In the genomic region with DNA sequence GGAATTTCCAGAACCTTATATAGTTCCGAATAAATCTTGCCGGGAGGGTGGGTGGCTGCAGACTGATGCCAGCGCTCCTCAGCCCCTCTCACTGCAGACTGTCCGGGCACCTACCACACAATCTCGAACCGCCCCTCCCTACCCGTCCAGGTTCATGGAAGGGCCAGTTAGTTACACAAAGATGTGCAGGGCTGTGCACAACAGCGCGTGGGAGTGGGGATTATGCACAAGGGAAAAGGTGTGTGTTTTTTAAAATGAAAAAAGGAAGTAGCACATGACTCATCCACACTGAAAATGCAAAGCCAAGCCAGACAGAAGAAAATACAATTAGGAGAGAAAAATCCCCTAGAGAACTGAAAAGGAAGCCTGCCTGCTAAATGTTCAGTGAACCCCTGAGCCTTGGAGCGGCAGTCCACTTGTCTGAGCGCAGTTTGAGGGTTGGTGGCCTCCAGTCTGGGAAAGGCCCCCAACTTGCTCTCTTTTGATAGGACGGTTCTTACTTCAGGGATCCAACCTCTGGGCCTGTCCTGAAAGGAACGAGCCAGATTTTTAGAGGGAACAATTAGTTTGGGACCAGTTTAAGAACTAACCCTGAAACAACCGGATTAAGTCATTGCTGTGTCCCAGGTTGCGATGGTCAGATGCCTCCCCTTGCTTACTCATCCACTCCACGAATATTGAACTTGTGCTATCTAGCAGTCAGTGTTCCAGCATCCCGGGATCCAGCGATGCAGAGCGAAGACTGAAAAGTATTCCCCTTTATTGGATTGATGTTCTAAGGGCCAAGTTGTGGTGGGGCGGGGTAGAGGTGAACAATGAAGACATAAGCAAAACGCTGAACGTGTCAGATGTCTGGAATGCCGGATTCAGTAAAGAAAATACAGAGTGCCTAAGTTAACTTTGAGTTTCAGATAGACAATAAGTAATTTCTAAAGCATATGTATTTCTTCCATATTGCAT, we compare ENCODE assay signal across 7 mouse cellular contexts.
A peak's percentile ranks its signal among the peaks of the same experiment; 100 is the strongest.
DNase-seq lines count a peak whose midpoint lies in the region; ATAC-seq and TF ChIP-seq lines count a peak whose summit lies in the region.

No protein-coding gene starts in this region.

- no peak for TF ChIP-seq CTCF in stomach, postnatal 0 days (IDR thresholded peaks at IDR 0.05; ENCODE audit: low read depth)

- H3K27ac ChIP-seq in intestine, embryonic 14.5 days (ENCODE audit: low read depth), result peak overlapping the region; percentile 93
- H3K27ac ChIP-seq in lung, embryonic 16.5 days (ENCODE audit: low read length), result peak overlapping the region; percentile 91
- H3K27ac ChIP-seq in stomach, postnatal 0 days (replicated peaks), result peak overlapping the region; percentile 95

- DNase-seq in Muller cell, postnatal 12 days (ENCODE audit: inconsistent ontology term), result peak; percentile 29
- DNase-seq in brain, adult 2 months (ENCODE audit: low read depth, low spot score), result peak; percentile 29
- DNase-seq in gastrocnemius, postnatal 25 days, result peak; percentile 34
- DNase-seq in intestine, embryonic 14.5 days (ENCODE audit: low spot score), result peak; percentile 72
- DNase-seq in stomach, postnatal 0 days (ENCODE audit: low spot score), result peak; percentile 40
- DNase-seq in spleen, postnatal 14 days (ENCODE audit: low spot score in 2 of 2), result no peak

- no peaks in the 10 kb centered on the region for H3K9me3 ChIP-seq in intestine, embryonic 14.5 days (ENCODE audit: control insufficient read depth, low read length)
- no peaks in the 10 kb centered on the region for H3K9me3 ChIP-seq in lung, embryonic 16.5 days (ENCODE audit: control insufficient read depth, low read length)
- no peaks in the 10 kb centered on the region for H3K9me3 ChIP-seq in stomach, postnatal 0 days (ENCODE audit: control insufficient read depth, low read length)

- no peak; the same call in 1 of the 2 replicates for ATAC-seq in intestine, embryonic 14.5 days (replicated peaks; ENCODE audit: low FRiP score, low TSS enrichment, low read depth)
- ATAC-seq in lung, embryonic 16.5 days (ENCODE audit: low read depth), result peak; percentile 34; the same call in 1 of the 2 replicates
- ATAC-seq in stomach, postnatal 0 days (ENCODE audit: low FRiP score, low TSS enrichment), result peak; percentile 48; the same call in 1 of the 2 replicates

- H3K4me3 ChIP-seq in intestine, embryonic 14.5 days (ENCODE audit: low read depth, low read length), result peak overlapping the region; percentile 61
- H3K4me3 ChIP-seq in lung, embryonic 16.5 days (ENCODE audit: low read length), result peak overlapping the region; percentile 54
- peak overlapping the region; percentile 59 for H3K4me3 ChIP-seq in stomach, postnatal 0 days (ENCODE audit: low read depth, low read length)

- H3K4me2 ChIP-seq in intestine, embryonic 14.5 days (ENCODE audit: low read length), result peak overlapping the region; percentile 67
- H3K4me2 ChIP-seq in lung, embryonic 16.5 days (ENCODE audit: low read depth, low read length), result peak overlapping the region; percentile 76
- peak overlapping the region; percentile 77 for H3K4me2 ChIP-seq in stomach, postnatal 0 days (replicated peaks; ENCODE audit: low read depth)

- H3K27me3 ChIP-seq in intestine, embryonic 14.5 days (replicated peaks; ENCODE audit: control insufficient read depth, insufficient read depth, low read length), result no peaks in the 10 kb centered on the region
- H3K27me3 ChIP-seq in lung, embryonic 16.5 days (ENCODE audit: control insufficient read depth, insufficient read depth, low read depth, low read length), result no peaks in the 10 kb centered on the region
- no peaks in the 10 kb centered on the region for H3K27me3 ChIP-seq in stomach, postnatal 0 days (ENCODE audit: control insufficient read depth, insufficient read depth, low read length)

- no peak for TF ChIP-seq EP300 in stomach, postnatal 0 days (optimal IDR thresholded peaks at IDR 0.05)

- WGBS in intestine, embryonic 14.5 days, result 22% methylated on average over 23 of the region's 23 CpGs
- WGBS in lung, embryonic 16.5 days, result 21% methylated on average over 23 of the region's 23 CpGs
- WGBS in stomach, postnatal 0 days, result 20% methylated on average over 23 of the region's 23 CpGs

- no peaks in the 10 kb centered on the region for H3K36me3 ChIP-seq in intestine, embryonic 14.5 days (ENCODE audit: control insufficient read depth, insufficient read depth, low read length)
- H3K36me3 ChIP-seq in lung, embryonic 16.5 days (ENCODE audit: control insufficient read depth, insufficient read depth, low read length), result no peaks in the 10 kb centered on the region
- H3K36me3 ChIP-seq in stomach, postnatal 0 days (ENCODE audit: control insufficient read depth, insufficient read depth, low read length), result no peaks in the 10 kb centered on the region

- peak overlapping the region; percentile 70 for H3K9ac ChIP-seq in intestine, embryonic 14.5 days (ENCODE audit: low read length)
- H3K9ac ChIP-seq in lung, embryonic 16.5 days (ENCODE audit: low read length), result peak overlapping the region; percentile 74
- H3K9ac ChIP-seq in stomach, postnatal 0 days (ENCODE audit: low read length), result peak overlapping the region; percentile 72

- peaks cover 26% of the 10 kb centered on the region for H3K4me1 ChIP-seq in intestine, embryonic 14.5 days (replicated peaks; ENCODE audit: control insufficient read depth, insufficient read depth, low read length)
- H3K4me1 ChIP-seq in lung, embryonic 16.5 days (replicated peaks; ENCODE audit: control insufficient read depth, insufficient read depth, low read length), result peaks cover 15% of the 10 kb centered on the region
- no peaks in the 10 kb centered on the region for H3K4me1 ChIP-seq in stomach, postnatal 0 days (replicated peaks; ENCODE audit: control insufficient read depth, insufficient read depth)

Comparison
In these comparisons a context has a peak if more than half of its experiments do, and no peak if none do; other contexts are left out.
1. DNase-seq: peak in Muller cell, postnatal 12 days (single experiment), brain, adult 2 months (single experiment), gastrocnemius, postnatal 25 days (single experiment), intestine, embryonic 14.5 days (single experiment) and stomach, postnatal 0 days (single experiment); none in spleen, postnatal 14 days (0 of 2).
2. Peak in every context shown above with its lines, with median percentiles within 50 percentile points of each other: H3K27ac ChIP-seq, H3K4me2 ChIP-seq, H3K4me3 ChIP-seq and H3K9ac ChIP-seq.